Mouse (Mus musculus): Measurements from ENCODE around the gene Dnm3.

- TF ChIP-seq CTCF (IDR thresholded peaks at IDR 0.05; ENCODE audit: extremely low read depth, insufficient read length, insufficient replicate concordance, low read depth, low read length) (peak; percentile 83), POLR2A (IDR thresholded peaks at IDR 0.05; ENCODE audit: low read depth, low read length) (peak; percentile 71; the same call in 1 of the 2 replicates)
Measured at GRCm38 (mm10) chr1:161968589-161969407, 509.0 kb downstream of the Dnm3 start, which contains the start of gene Pigc.

All from small intestine, adult 2 months (tissue).